Mouse (Mus musculus) liver, adult 2 months (tissue): ENCODE measurements around the gene A830018L16Rik. TPM values are rescaled to one million over a fixed set of nuclear protein-coding genes. Genes with fewer than 3 reads are reported as not detected.
"Not testable (repeated sequence)": the region's sequence is repeated elsewhere in the genome, so short reads cannot be mapped to it uniquely, and the experiment has no call there.

Experiments used
- DNase-seq: peaks from one replicate; pipeline ENCODE4 v3.0.0-alpha.2; 2011; ENCODE audit warnings: low read depth, low spot score; ENCODE audit errors: extremely low read depth
- H3K27ac ChIP-seq: fragments of 200-500 bp; replicated peaks from 2 replicates; pipeline ENCODE4 v1.5.1; 2012; ENCODE audit warnings: low read depth, mild to moderate bottlenecking, control low read depth, inconsistent platforms, low read length; ENCODE audit not compliant: insufficient read depth
- H3K27me3 ChIP-seq: fragments of 200-500 bp; 2 replicates; pipeline ENCODE4 v1.6.1; 2012; ENCODE audit warnings: mild to moderate bottlenecking, moderate library complexity, low read length, inconsistent platforms; ENCODE audit not compliant: control insufficient read depth, insufficient read depth
- H3K36me3 ChIP-seq: fragments of 200-500 bp; 2 replicates; pipeline ENCODE4 v1.6.1; 2012; ENCODE audit warnings: low read length, inconsistent platforms; ENCODE audit not compliant: control insufficient read depth, insufficient read depth
- H3K4me1 ChIP-seq: fragments of 200-500 bp; 2 replicates; pipeline ENCODE4 v1.6.1; 2011; ENCODE audit warnings: low read length; ENCODE audit not compliant: control insufficient read depth, insufficient read depth
- H3K4me3 ChIP-seq: fragments of 200-500 bp; 2 replicates; pipeline ENCODE4 v1.5.1; 2011; ENCODE audit warnings: low read depth, mild to moderate bottlenecking, control low read depth, low read length, moderate library complexity; ENCODE audit not compliant: insufficient read depth
- H3K79me2 ChIP-seq: fragments of 200-500 bp; 2 replicates; pipeline ENCODE4 v1.6.1; 2012; ENCODE audit warnings: inconsistent platforms, mild to moderate bottlenecking, low read length, moderate library complexity; ENCODE audit not compliant: control insufficient read depth, insufficient read depth
- H3K9ac ChIP-seq: fragments of 200-500 bp; 2 replicates; pipeline ENCODE4 v1.6.1; 2012; ENCODE audit warnings: low read depth, mild to moderate bottlenecking, control low read depth, inconsistent platforms, low read length
- CTCF ChIP-seq: fragments of 200-500 bp; IDR thresholded peaks from 2 replicates; pipeline ENCODE4 v1.5.1; 2011; ENCODE audit warnings: low read depth, low read length, control low read depth
- POLR2A ChIP-seq: fragments of 200-500 bp; IDR thresholded peaks from 2 replicates; pipeline ENCODE4 v1.6.1; 2011; ENCODE audit warnings: low read length, control low read depth; ENCODE audit not compliant: insufficient read depth; ENCODE audit errors: extremely low read depth
- WGBS: fragments of 180-500 bp; shearing (Covaris S2); methylation state at CpG from one replicate; pipeline ENCODE4 v1.1.7; 2018; 5-methylcytosine and 5-hydroxymethylcytosine counted together
- polyA plus RNA-seq: library from polyadenylated mRNA; depleted of rRNA; stranded (reverse); fragments of >200 nt; gene quantifications from 2 replicates; pipeline ENCODE4 v1.2.3, GENCODE M21; 2012
- total RNA-seq: library from RNA; depleted of rRNA; stranded (reverse); fragments of >200 nt; gene quantifications from 2 replicates; pipeline ENCODE4 v1.2.3, GENCODE M21; 2014

The A830018L16Rik gene
- total and polyA plus RNA-seq, 2 experiments, result not detected

- Histone ChIP-seq H3K27me3 (no peaks in the 10 kb centered on the region), H3K4me3 (no peak overlapping the region), H3K4me1 (no peaks in the 10 kb centered on the region), H3K36me3 (no peaks in the 10 kb centered on the region), H3K27ac (no peak overlapping the region), H3K9ac (no peak overlapping the region), H3K79me2 (no peaks in the 10 kb centered on the region)
- WGBS, result 75% methylated on average over 2 of the region's 2 CpGs
- DNase-seq, result no peak
- TF ChIP-seq POLR2A (no peak), CTCF (no peak)
These were observed 79.0 kb downstream of the A830018L16Rik start for GRCm38 (mm10) chr1:11492936-11493335.

GRCm38 (mm10) chr1:11501556-11501955 is 87.7 kb downstream of the A830018L16Rik start:
- no peaks in the 10 kb centered on the region for H3K36me3 ChIP-seq
- no peak overlapping the region for H3K9ac ChIP-seq
- DNase-seq, result no peak
- H3K27ac ChIP-seq, result no peak overlapping the region
- no peak for TF ChIP-seq CTCF
- TF ChIP-seq POLR2A, result no peak
- H3K4me3 ChIP-seq, result no peak overlapping the region
- no peaks in the 10 kb centered on the region for H3K79me2 ChIP-seq
- H3K4me1 ChIP-seq, result no peaks in the 10 kb centered on the region
- H3K27me3 ChIP-seq, result no peaks in the 10 kb centered on the region

DNA sequence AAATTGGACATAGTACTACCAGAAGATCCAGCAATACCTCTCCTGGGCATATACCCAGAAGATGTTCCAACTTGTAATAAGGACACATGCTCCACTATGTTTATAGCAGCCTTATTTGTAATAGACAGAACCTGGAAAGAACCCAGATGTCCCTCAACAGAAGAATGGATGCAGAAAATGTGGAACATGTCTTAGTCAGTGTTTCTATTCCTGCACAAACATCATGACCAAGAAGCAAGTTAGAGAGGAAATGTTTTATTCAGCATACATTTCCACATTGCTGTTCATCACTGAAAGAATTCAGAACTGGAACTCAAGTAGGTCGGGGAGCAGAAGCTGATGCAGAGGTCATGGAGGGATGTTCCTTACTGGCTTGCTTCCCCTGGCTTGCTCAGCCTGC is 135.9 kb downstream of the A830018L16Rik start:
- H3K36me3 ChIP-seq, H3K27ac ChIP-seq, H3K27me3 ChIP-seq, H3K79me2 ChIP-seq, H3K4me3 ChIP-seq, H3K9ac ChIP-seq, H3K4me1 ChIP-seq, DNase-seq: not testable (repeated sequence)
- WGBS, result 50% methylated on average over 1 of the region's 1 CpGs

- Histone ChIP-seq H3K27me3 (no peaks in the 10 kb centered on the region), H3K4me3 (no peak overlapping the region), H3K79me2 (no peaks in the 10 kb centered on the region), H3K4me1 (no peaks in the 10 kb centered on the region), H3K36me3 (no peaks in the 10 kb centered on the region), H3K9ac (no peak overlapping the region), H3K27ac (no peak overlapping the region)
- TF ChIP-seq POLR2A (no peak), CTCF (peak; percentile 36; the same call in 1 of the 2 replicates)
- WGBS, result 9% methylated on average over 6 of the region's 6 CpGs
- no peak for DNase-seq
These were observed 151.4 kb downstream of the A830018L16Rik start for GRCm38 (mm10) chr1:11565309-11565708.

- TF ChIP-seq CTCF, result no peak
- Histone ChIP-seq H3K27ac (no peak overlapping the region), H3K4me1 (no peaks in the 10 kb centered on the region), H3K36me3 (no peaks in the 10 kb centered on the region), H3K4me3 (no peak overlapping the region), H3K27me3 (no peaks in the 10 kb centered on the region), H3K9ac (no peak overlapping the region), H3K79me2 (no peaks in the 10 kb centered on the region)
- WGBS, result 63% methylated on average over 2 of the region's 2 CpGs
- no peak for DNase-seq
These were observed 152.8 kb downstream of the A830018L16Rik start for GRCm38 (mm10) chr1:11566730-11567129.

GRCm38 (mm10) chr1:11567300-11567885 is 153.5 kb downstream of the A830018L16Rik start:
- no peak overlapping the region for H3K27ac ChIP-seq
- no peak for DNase-seq
- H3K9ac ChIP-seq, result no peak overlapping the region
- no peaks in the 10 kb centered on the region for H3K27me3 ChIP-seq
- TF ChIP-seq POLR2A, result no peak
- no peak for TF ChIP-seq CTCF
- H3K4me3 ChIP-seq, result no peak overlapping the region
- H3K36me3 ChIP-seq, result no peaks in the 10 kb centered on the region
- no peaks in the 10 kb centered on the region for H3K4me1 ChIP-seq
- H3K79me2 ChIP-seq, result no peaks in the 10 kb centered on the region
